Mouse (Mus musculus) embryo, embryonic 11 days (tissue): ENCODE results near the gene Cnih3.

Experiments used
- DNase-seq: peaks from one replicate; pipeline ENCODE4 v3.0.0-alpha.2; 2015

The Cnih3 gene

GRCm38 (mm10) chr1:181408086-181408975 lies 55.9 kb downstream of the Cnih3 start:
- no peak for DNase-seq

- no peak for DNase-seq
Measured at GRCm38 (mm10) chr1:181409693-181410092, 57.3 kb downstream of the Cnih3 start.

GRCm38 (mm10) chr1:181410647-181411254 lies 58.3 kb downstream of the Cnih3 start:
- no peak for DNase-seq

- no peak for DNase-seq
Measured at GRCm38 (mm10) chr1:181414985-181415384, 62.6 kb downstream of the Cnih3 start.

GRCm38 (mm10) chr1:181416841-181417240 lies 64.4 kb downstream of the Cnih3 start:
- no peak for DNase-seq

- no peak for DNase-seq
Measured at GRCm38 (mm10) chr1:181417937-181418523, 65.6 kb downstream of the Cnih3 start.

- DNase-seq, result no peak
Measured at GRCm38 (mm10) chr1:181420080-181420536, 67.7 kb downstream of the Cnih3 start.

GRCm38 (mm10) chr1:181422796-181423195 lies 70.4 kb downstream of the Cnih3 start:
- DNase-seq, result no peak

GRCm38 (mm10) chr1:181424922-181425321 lies 72.5 kb downstream of the Cnih3 start:
- DNase-seq, result no peak

- no peak for DNase-seq
Measured at GRCm38 (mm10) chr1:181425388-181425787, 73.0 kb downstream of the Cnih3 start.

GRCm38 (mm10) chr1:181426406-181426805 lies 74.0 kb downstream of the Cnih3 start:
- DNase-seq, result no peak

- no peak for DNase-seq
Measured at GRCm38 (mm10) chr1:181433263-181433662, 80.8 kb downstream of the Cnih3 start.

GRCm38 (mm10) chr1:181435414-181435813 lies 83.0 kb downstream of the Cnih3 start:
- DNase-seq, result no peak

- no peak for DNase-seq
Measured at GRCm38 (mm10) chr1:181440982-181441603, 88.7 kb downstream of the Cnih3 start.

- no peak for DNase-seq
Measured at GRCm38 (mm10) chr1:181441654-181442241, 89.3 kb downstream of the Cnih3 start.

- no peak for DNase-seq
Measured at GRCm38 (mm10) chr1:181445041-181445440, 92.6 kb downstream of the Cnih3 start.

GRCm38 (mm10) chr1:181445630-181446257 lies 93.3 kb downstream of the Cnih3 start:
- DNase-seq, result no peak

GRCm38 (mm10) chr1:181446591-181447114 lies 94.2 kb downstream of the Cnih3 start:
- no peak for DNase-seq

GRCm38 (mm10) chr1:181447576-181447975 lies 95.1 kb downstream of the Cnih3 start:
- no peak for DNase-seq

- DNase-seq, result no peak
Measured at GRCm38 (mm10) chr1:181448041-181448440, 95.6 kb downstream of the Cnih3 start.

- DNase-seq, result no peak
Measured at GRCm38 (mm10) chr1:181453106-181453505, 100.7 kb downstream of the Cnih3 start.

GRCm38 (mm10) chr1:181456911-181457310 lies 104.5 kb downstream of the Cnih3 start:
- DNase-seq, result no peak
